Mouse (Mus musculus) spleen, postnatal 10 days (tissue): ENCODE data around the gene Ces3a.
"Not testable (repeated sequence)": the region's sequence is repeated elsewhere in the genome, so short reads cannot be mapped to it uniquely, and the experiment has no call there.

Source experiments
- DNase-seq, 2 experiments: peaks; one replicate each; pipeline ENCODE4 v3.0.0; 2021 to 2022; ENCODE audit warnings: low spot score in 2 of 2

The Ces3a gene

DNA sequence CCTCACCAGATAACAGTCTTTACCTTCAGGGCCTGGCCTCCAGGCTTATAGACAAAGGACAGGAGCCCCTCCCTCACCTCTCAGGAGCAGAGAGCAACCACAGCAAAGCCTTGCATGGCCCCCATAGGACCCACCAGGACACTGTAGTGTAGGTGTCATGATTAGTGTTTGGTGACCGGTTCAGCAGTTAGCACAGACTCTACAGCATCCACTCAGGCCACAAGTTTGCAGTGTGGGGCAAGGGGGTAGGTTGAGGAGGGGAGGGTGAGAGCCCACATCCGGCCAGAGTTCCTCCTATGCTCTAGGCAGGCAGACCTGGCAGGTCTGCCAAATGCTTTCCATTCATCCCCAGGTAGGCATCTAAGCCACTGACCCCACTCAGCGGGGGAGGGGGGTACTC lies 45.6 kb downstream of the Ces3a start:
- no peak for DNase-seq

DNA sequence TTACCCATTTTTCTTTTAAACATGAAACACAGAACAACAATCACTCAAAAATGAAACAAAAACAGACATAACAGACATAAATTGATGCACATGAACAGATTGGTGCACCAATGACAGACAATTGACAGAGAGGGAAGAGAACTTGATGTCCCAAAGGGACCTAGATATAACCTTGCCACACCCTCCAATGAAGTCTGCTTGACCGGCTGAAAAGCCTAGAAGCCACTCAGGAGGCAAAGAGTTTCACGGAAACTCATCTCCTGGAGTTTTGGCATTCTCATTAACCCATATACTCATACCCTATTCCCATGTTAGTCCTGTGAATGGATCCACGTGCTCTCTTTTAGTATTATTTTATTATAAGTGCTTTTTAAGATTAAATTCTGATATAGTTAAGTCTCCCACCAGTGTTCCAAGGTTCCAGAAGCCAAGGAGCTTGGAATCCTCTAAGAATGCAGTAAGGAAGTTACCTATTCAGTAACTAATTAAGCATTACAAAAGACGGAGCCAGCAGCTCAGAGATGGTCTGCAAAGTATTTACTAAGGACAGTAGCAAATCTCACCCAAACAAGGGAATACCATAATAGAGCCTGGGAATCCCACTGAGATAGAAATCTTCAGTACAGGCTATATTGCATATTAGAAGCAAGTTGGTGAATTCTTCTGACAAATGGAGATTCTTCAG lies 53.8 kb downstream of the Ces3a start:
- DNase-seq: not testable (repeated sequence)

DNA sequence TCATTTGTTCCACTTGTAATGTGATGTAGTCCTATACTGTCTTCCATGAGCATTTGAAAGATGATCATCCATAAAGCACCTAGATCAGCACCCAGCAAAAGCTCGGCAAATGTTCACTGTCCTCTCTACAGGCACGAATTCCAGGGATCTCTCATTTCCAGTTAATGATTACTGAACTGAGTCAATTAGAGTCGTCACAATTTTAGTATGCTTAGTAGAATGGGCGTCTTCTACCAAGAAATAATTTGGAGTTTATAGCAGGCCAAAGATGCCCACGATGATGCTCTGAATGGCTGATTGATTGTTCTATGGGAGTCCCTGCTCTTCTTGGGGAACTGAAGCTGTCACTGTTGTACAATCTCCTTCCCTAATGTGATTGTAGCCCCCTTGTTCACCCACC lies 55.3 kb downstream of the Ces3a start:
- DNase-seq: not testable (repeated sequence)

DNA sequence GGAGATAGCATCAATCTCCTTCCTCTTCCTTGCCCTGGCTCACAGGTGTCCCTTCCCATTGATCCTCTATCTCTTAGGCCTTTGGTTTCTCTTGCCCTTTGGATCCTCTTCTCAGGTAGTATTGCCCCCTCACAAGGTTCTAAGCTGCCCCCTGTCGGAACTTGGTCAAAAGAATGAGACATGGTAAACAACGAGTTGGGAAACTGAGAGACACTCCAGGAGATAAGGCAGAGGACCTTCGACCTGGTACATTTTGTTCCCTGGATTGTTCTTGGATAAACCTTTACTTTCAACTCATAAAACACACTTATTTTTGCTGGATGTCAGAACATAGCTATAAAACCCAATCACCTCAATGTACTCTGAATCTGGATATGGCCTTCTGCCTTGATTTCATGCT lies 55.8 kb downstream of the Ces3a start:
- no peak for DNase-seq
